Mouse (Mus musculus) MN1 (cell line): ENCODE measurements around the gene Scaf8.
"Not testable (repeated sequence)": the region's sequence is repeated elsewhere in the genome, so short reads cannot be mapped to it uniquely, and the experiment has no call there.

Experiments used
- DNase-seq: peaks from one replicate; pipeline ENCODE4 v3.0.0-alpha.2; 2016; ENCODE audit warnings: low spot score

Scaf8 gene

GRCm38 (mm10) chr17:3115380-3115974 is 705 bp downstream of the Scaf8 start:
- peak; percentile 79 for DNase-seq

DNA sequence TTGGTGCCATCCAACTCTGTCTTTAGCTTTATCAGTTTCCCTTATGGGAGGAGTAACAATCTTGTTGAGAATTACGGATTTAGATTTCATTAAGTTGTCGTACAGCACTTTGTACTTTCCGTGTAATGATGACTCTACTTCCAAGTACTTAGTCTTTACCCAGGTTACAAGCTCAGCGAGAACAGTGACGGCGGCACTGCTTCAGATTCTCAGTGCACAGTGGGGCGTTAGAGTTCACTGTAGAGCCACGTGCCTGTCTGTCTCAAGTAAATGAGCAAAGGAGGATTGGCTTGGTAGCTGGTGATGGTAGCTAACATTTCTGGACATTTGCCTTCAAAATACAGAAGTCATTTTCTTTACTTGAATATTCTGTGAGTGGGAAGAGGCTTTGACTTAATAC is 6.2 kb downstream of the Scaf8 start:
- DNase-seq = not testable (repeated sequence)

- peak; percentile 38 for DNase-seq
These were observed 8.8 kb downstream of the Scaf8 start for GRCm38 (mm10) chr17:3123581-3123980.

- no peak for DNase-seq
These were observed 13.9 kb downstream of the Scaf8 start for GRCm38 (mm10) chr17:3128716-3129115.

GRCm38 (mm10) chr17:3129791-3130190 is 15.0 kb downstream of the Scaf8 start:
- DNase-seq = no peak

- no peak for DNase-seq
These were observed 20.6 kb downstream of the Scaf8 start for GRCm38 (mm10) chr17:3135346-3135745.

- no peak for DNase-seq
These were observed 21.4 kb downstream of the Scaf8 start for GRCm38 (mm10) chr17:3136127-3136526.

DNA sequence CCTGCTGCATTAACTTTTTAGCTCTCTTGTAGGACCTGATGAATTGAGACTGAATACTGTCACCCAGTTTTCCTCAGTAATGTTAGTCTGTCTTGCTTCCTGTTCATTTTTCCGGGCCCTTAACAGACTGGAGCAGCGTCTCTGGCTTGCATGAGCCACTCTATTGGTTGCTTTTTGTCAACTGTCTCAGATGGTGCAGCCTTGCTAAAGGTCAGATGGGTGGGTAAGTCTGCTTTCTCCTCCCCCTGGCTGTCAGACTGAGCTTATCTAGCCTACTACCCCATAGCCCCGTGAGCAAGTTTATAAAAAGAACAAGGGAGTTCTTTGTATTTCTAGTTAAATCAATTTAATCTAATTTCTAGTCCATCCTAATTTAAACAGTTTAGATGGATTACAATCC is 23.6 kb downstream of the Scaf8 start:
- DNase-seq = no peak

GRCm38 (mm10) chr17:3140100-3140499 is 25.3 kb downstream of the Scaf8 start:
- DNase-seq = no peak

DNA sequence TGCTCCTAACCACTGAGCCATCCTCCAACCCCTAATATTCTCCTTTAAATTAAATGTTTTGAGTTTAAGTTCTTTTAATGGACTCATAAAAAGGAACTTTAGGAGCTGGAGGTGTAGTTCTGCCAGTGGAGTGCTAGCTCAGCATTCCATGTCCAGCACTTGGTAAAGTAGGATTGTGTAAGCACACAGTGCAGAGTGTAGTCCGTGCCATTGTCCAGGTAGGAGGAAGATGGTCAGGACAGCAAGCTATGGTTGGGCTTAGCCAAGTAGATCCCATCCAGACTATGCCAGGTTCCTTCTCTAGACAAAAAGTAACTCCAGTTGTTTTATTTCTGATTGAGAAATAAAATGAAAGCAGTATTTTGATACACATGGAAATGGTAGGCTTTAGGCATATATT is 34.1 kb downstream of the Scaf8 start:
- no peak for DNase-seq

GRCm38 (mm10) chr17:3149541-3149940 is 34.8 kb downstream of the Scaf8 start:
- no peak for DNase-seq

DNA sequence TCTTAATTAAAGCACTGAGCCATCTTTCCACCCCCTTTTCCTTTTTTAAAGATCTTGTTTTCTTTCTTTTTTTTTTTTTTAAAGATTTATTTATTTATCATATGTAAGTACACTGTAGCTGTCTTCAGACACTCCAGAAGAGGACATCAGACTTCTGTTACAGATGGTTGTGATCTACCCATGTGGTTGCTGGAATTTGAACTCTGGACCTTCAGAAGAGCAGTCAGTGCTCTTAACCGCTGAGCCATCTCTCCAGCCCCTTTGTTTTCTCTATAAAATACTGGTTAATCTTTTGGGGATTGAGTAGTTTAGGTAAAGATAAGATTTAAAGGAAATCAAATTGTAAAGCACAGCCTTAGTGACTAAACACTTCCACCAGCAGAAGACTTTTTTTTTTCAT is 35.9 kb downstream of the Scaf8 start:
- not testable (repeated sequence) for DNase-seq

GRCm38 (mm10) chr17:3151181-3151580 is 36.4 kb downstream of the Scaf8 start:
- no peak for DNase-seq

DNA sequence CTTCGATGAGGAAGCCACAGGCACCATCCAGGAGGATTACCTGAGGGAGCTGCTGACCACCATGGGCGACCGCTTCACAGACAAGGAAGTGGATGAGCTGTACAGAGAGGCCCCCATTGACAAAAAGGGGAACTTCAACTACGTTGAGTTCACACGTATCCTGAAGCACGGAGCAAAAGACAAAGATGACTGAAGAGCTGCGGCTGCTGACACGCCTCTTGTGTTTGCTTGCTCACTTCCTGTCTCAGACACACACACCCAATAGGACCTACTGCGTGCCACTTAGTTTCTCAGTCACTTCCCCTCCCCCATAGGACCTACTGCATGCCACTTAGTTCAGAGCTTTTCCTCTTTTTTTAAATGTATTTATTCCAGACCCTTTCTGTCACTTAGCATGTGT is 41.4 kb downstream of the Scaf8 start:
- DNase-seq = not testable (repeated sequence)

DNA sequence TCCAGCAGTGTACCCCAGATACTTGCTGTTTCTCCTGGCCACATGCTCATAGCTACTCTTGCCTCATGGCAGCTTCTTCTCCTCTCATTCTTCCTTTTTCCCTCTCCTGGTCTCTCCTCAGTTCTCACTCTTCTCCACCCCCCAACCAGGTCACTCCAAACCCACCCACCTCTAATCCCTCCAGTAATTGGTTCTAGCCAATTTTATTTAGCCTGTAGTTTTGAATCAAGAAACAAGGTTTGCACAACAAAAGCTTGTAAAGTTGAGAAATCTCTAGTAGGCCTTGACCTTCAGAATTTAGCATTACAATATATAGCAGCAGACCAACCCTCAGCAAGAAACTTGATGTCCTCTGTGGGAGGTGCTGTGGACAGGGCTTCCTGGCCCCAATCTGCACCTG is 42.2 kb downstream of the Scaf8 start:
- no peak for DNase-seq

- no peak for DNase-seq
These were observed 48.1 kb downstream of the Scaf8 start for GRCm38 (mm10) chr17:3162905-3163304.

DNA sequence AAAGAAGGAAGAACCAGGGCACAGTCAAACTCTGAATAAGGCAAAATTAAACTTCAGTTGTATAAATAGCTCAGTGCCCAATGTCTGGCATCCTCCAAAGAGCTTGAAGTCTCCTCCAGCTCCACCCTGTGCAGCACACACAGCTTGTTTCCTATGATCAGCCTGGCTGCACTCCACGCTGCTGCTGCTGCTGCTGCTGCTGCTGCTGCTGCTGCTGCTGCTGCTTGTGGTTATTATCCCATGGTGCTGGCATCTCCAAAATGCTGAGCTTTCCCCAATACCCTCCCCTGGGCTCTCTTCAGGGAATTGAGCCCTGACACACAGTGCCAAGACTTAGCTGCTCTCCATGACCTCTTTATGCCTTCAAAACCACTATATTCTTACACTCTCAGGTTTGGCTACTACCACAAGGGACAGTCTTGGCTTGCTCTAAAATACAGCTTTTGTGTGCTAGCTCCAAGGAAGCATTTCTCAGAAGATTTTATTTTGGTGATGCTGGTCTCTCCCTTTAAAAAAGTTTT is 65.7 kb downstream of the Scaf8 start:
- DNase-seq = not testable (repeated sequence)

DNA sequence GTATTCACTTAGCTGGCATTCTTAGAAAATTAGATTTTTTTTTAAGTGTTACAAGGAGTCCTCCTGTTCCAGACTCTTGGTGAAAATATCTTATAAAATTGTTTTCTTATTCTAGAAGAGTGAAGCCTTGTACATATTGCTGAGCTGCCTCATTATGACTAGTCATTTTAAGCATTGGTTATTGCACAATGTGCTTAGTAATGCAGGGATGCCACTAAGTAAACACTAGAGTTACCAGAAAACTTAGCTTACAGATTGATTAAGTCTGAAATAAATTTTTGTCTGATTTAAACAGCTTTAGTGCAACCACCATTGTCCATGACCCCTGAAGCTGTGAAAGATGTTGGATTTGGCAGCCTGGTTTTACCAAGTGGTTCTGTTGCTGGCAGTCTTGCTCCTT is 80.7 kb downstream of the Scaf8 start:
- not testable (repeated sequence) for DNase-seq

- no peak for DNase-seq
These were observed 85.6 kb downstream of the Scaf8 start for GRCm38 (mm10) chr17:3200328-3200727.

GRCm38 (mm10) chr17:3203916-3204315 is 89.1 kb downstream of the Scaf8 start:
- DNase-seq = no peak

DNA sequence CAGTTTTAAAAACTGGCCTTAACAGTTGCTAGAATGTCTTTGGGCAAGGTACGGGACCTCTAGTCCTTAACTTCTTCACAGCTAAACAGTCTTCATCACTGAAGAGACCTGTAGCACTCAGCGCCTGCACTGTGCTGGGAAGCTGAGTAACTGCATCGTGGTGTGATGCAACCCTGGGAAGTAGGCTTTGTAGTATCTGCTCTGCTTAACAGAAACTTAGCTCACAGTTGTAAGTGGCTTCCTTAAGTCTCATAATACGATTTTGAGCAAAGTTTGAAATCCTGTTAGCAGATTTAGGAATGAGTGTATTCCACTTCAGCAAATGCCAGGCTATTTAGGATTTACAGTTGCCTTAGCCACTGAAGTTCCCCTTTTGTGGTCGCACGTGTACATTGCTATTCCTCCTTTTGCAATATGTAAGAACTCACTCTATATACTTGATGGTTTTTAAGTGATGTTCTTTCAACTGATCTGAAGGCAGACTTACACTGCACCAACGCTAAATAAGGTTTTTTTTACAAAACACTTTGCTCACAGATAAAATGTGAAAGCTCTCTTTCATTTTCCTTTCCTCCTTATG is 90.1 kb downstream of the Scaf8 start:
- DNase-seq = peak; percentile 19

DNA sequence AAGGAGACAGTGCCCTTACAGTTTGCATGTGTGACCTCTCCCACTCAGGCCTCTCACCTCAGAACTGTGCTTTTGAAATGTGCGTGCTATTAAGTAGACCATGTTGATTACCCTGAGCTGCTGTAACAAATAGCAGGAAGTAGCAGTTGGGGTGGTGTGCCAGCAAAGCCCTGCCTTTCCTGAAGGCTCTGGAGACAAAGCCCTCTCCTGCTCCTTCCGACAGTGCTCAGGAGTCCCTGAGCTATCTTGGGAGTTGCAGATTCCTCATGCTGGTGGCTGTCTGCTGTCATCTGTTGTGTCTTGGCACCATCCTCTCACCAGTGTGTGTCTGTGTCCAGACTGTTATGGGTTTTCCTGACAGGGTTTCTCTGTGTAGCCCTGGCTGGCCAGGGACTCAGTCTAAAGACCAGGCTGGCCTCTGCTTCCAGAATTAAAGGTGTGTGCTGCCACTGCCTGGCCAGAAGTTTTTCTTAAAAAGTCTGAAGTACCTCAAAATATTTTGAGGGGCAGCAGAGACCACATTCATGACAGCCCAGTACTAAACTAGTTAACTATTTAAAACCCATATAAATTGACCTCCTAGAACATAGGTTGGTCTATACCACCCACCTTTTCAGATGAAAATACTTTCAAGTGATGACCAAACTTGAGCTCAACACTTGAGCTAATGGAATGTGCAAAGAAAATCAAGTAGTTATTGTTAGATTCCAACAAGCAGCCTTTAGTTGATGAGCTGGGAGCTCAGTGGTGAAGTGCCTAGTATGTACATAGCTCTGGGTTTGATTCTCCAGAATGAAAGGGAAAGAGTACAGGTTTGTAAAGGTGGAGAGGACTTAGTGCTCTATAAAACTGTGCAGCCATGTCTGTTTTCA is 92.0 kb downstream of the Scaf8 start:
- no peak for DNase-seq
